8 mouse cellular contexts compared by ENCODE assay signal in genomic region chr3:82857414-82858077, GRCm38 (mm10). TPM values are rescaled to one million over a fixed set of nuclear protein-coding genes. Genes with fewer than 3 reads are reported as not detected.
DNase-seq lines count a peak whose midpoint lies in the region; ATAC-seq lines count a peak whose summit lies in the region.

No protein-coding gene starts in this region.

- no peak for ATAC-seq in frontal cortex, adult (ENCODE audit: low TSS enrichment)
- ATAC-seq in common myeloid progenitor, adult 5-6 weeks (replicated peaks; ENCODE audit: low read depth, poor library complexity, severe bottlenecking): peak; percentile 54; the same call in 1 of the 2 replicates
- no peak for ATAC-seq in inflammation-experienced regulatory T-cells, adult 6 months

- DNase-seq in frontal cortex, postnatal 36 days (ENCODE audit: low spot score in 2 of 2): peak; percentile 13 to 40
- DNase-seq in right cerebral cortex, adult 18-20 months: peak; percentile 26
- no peak for DNase-seq in right cerebral cortex, postnatal 25 days
- DNase-seq in left cerebral cortex, adult 18-20 months (ENCODE audit: low spot score in 2 of 2): peak; percentile 28 to 47
- DNase-seq in spleen, adult 18-20 months: no peak

RNA-seq across cellular contexts. Expression of gene Rbm46, which starts 18.7 kb away (rescaled TPM):
- not detected in 2 replicates for total RNA-seq in common myeloid progenitor, adult 5-6 weeks (2017)
- under 1 TPM; 0.56 to 0.61 TPM for total RNA-seq in left cerebral cortex, adult 18-20 months (2021)
- under 1 TPM in 1 of 3 experiments, not detected in 2; 0.28 TPM for polyA plus RNA-seq in inflammation-experienced regulatory T-cells, adult 6 months (2017; shearing (Covaris generic))

RNA-seq across cellular contexts. Expression of gene Lrat, which starts 46.2 kb away (rescaled TPM):
- not detected in 2 replicates for total RNA-seq in common myeloid progenitor, adult 5-6 weeks (2017)
- total RNA-seq in left cerebral cortex, adult 18-20 months (2021): under 1 TPM in 1 of 2 experiments, not detected in 1; 0.07 TPM
- polyA plus RNA-seq in inflammation-experienced regulatory T-cells, adult 6 months (2017; shearing (Covaris generic)): not detected

Comparison
In these comparisons a context has a peak if more than half of its experiments do, and no peak if none do; other contexts are left out.
1. DNase-seq: peak in frontal cortex, postnatal 36 days (2 of 2), right cerebral cortex, adult 18-20 months (single experiment) and left cerebral cortex, adult 18-20 months (2 of 2); none in right cerebral cortex, postnatal 25 days (single experiment) and spleen, adult 18-20 months (0 of 2).